In the genomic region with DNA sequence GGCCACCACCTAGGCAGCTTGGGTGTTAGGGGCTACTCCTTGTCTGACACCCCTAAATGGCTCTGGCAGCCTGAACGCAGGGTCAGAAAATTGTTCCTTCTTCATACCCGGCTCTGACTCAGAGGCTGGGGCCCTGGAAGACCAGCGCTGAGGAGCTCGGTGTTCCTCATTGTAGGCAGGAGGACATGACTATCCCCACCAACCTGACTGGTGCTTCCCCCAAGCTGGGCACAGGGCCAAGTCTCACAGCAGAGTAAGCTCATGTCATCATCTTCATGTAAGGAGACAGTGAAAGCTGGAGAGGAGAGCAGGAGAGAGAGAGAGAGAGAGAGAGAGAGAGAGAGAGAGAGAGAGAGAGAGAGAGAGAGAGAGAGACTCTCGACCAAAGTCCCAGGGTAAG, we compare ENCODE assay signal across 12 mouse cellular contexts.
DNase-seq lines count a peak whose midpoint lies in the region; ATAC-seq lines count a peak whose summit lies in the region.
"Had no signal": no experiment of that assay in that cellular context is flagged by ENCODE, and none has a peak within 500 bp of the region (broad histone marks: within the 10 kb centered on the region; RNA-seq: fewer than 3 reads in every experiment).

No protein-coding gene starts in this region.

- WGBS in hindbrain, embryonic 16.5 days: 51% methylated on average over 5 of the region's 5 CpGs

- no peak overlapping the region for H3K27ac ChIP-seq in hindbrain, embryonic 16.5 days (ENCODE audit: low read depth, low read length)
- H3K27ac ChIP-seq: kidney, postnatal 0 days; lung, embryonic 15.5 days; stomach, embryonic 15.5 days had no signal

- no peak overlapping the region for H3K4me3 ChIP-seq in hindbrain, embryonic 16.5 days (ENCODE audit: low read length)
- H3K4me3 ChIP-seq: erythroblast, embryonic 14.5 days; lung, embryonic 15.5 days; stomach, embryonic 15.5 days had no signal

- ATAC-seq in hindbrain, embryonic 16.5 days: 0 out of 2 replicates have a peak, but pooled peaks have one; percentile 35

- no peaks in the 10 kb centered on the region; the same call in 1 of the 2 replicates for H3K9me3 ChIP-seq in hindbrain, embryonic 16.5 days (ENCODE audit: control insufficient read depth, low read length)
- H3K9me3 ChIP-seq: lung, embryonic 15.5 days; stomach, embryonic 15.5 days had no signal

- no peaks in the 10 kb centered on the region for H3K36me3 ChIP-seq in hindbrain, embryonic 16.5 days (ENCODE audit: control insufficient read depth, insufficient read depth, low read length)
- H3K36me3 ChIP-seq: lung, embryonic 15.5 days; stomach, embryonic 15.5 days had no signal

- H3K4me2 ChIP-seq in hindbrain, embryonic 16.5 days (ENCODE audit: low read length): no peak overlapping the region
- H3K4me2 ChIP-seq: lung, embryonic 15.5 days; stomach, embryonic 15.5 days had no signal

- H3K9ac ChIP-seq in hindbrain, embryonic 16.5 days (ENCODE audit: low read depth, low read length): no peak overlapping the region
- H3K9ac ChIP-seq: lung, embryonic 15.5 days; stomach, embryonic 15.5 days had no signal

- peak; percentile 34 to 39 for DNase-seq in layer of hippocampus, postnatal 10 days (ENCODE audit: low spot score in 2 of 2)
- no peak for DNase-seq in layer of hippocampus, adult 9-10 months (ENCODE audit: low spot score)
- DNase-seq in 416B (ENCODE audit: low read depth): peak; percentile 5
- peak; percentile 58 for DNase-seq in brain, adult 2 months (ENCODE audit: low read depth, low spot score)
- DNase-seq in thymus, postnatal 14 days: no peak
- DNase-seq in spleen, adult 18-20 months: no peak
- no peak for DNase-seq in spleen, postnatal 4 days (ENCODE audit: low spot score in 2 of 2)

- H3K4me1 ChIP-seq in hindbrain, embryonic 16.5 days (ENCODE audit: control insufficient read depth, insufficient read depth, low read depth, low read length): peaks cover 3% of the 10 kb centered on the region
- H3K4me1 ChIP-seq: lung, embryonic 15.5 days; stomach, embryonic 15.5 days had no signal

- no peaks in the 10 kb centered on the region; the same call in 1 of the 2 replicates for H3K27me3 ChIP-seq in hindbrain, embryonic 16.5 days (replicated peaks; ENCODE audit: control insufficient read depth, insufficient read depth, low read length)

Comparison
In these comparisons a context has a peak if more than half of its experiments do, and no peak if none do; other contexts are left out.
1. DNase-seq: peak in layer of hippocampus, postnatal 10 days (2 of 2), 416B (single experiment) and brain, adult 2 months (single experiment); none in layer of hippocampus, adult 9-10 months (single experiment), thymus, postnatal 14 days (single experiment), spleen, adult 18-20 months (0 of 2) and spleen, postnatal 4 days (0 of 2).